Mouse (Mus musculus) cortical plate, adult 2 months (tissue): ENCODE measurements around the gene Defb19. TPM values are rescaled to one million over a fixed set of nuclear protein-coding genes. Genes with fewer than 3 reads are reported as not detected.
A peak's percentile ranks its signal among the peaks of the same experiment; 100 is the strongest.

Experiments
- H3K27ac ChIP-seq: fragments of 200-500 bp; 2 replicates; pipeline ENCODE4 v1.5.1; 2012; ENCODE audit warnings: low read length, control low read depth, inconsistent platforms; ENCODE audit not compliant: insufficient read depth
- H3K4me1 ChIP-seq: fragments of 200-500 bp; 2 replicates; pipeline ENCODE4 v1.6.1; 2011; ENCODE audit warnings: low read length; ENCODE audit not compliant: control insufficient read depth, insufficient read depth
- H3K4me3 ChIP-seq: fragments of 200-500 bp; 2 replicates; pipeline ENCODE4 v1.5.1; 2011; ENCODE audit warnings: mild to moderate bottlenecking, low read length, control low read depth; ENCODE audit not compliant: insufficient read depth
- CTCF ChIP-seq: fragments of 200-500 bp; IDR thresholded peaks from 2 replicates; pipeline ENCODE4 v1.5.1; 2011; ENCODE audit warnings: mild to moderate bottlenecking, control low read depth, low read length; ENCODE audit not compliant: insufficient read depth; ENCODE audit errors: extremely low read depth
- POLR2A ChIP-seq: fragments of 200-500 bp; IDR thresholded peaks from 2 replicates; pipeline ENCODE4 v1.6.1; 2011; ENCODE audit warnings: mild to moderate bottlenecking, low read length, control low read depth; ENCODE audit not compliant: insufficient read depth; ENCODE audit errors: extremely low read depth
- polyA plus RNA-seq: library from polyadenylated mRNA; depleted of rRNA; stranded (reverse); fragments of >200 nt; gene quantifications from 2 replicates; pipeline ENCODE4 v1.2.3, GENCODE M21; 2012; rRNA removed

Gene Defb19
- polyA plus RNA-seq, 1 experiment: not detected

DNA sequence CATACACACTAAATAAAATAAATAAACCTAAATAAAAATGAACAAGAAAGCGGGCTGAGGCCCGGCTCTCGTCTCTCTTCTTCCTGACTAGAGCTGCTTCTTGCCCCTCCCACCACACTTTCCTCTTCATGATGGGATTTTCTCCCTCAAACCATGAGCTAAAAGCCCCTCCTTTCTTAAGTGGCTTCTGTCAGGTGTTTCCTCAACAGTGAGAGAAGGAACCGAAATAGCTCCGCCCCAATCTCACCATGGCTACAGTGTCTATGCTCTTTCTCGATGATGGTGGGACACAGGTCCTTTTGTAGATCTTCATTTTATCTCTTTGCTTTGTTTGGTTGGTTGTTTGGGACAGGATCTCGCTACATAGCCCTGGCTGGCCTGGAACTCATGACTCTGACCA lies 23.5 kb downstream of the Defb19 start:
- Histone ChIP-seq H3K27ac (no peak overlapping the region), H3K4me1 (no peaks in the 10 kb centered on the region), H3K4me3 (no peak overlapping the region)
- TF ChIP-seq CTCF: no peak
- TF ChIP-seq POLR2A: no peak

DNA sequence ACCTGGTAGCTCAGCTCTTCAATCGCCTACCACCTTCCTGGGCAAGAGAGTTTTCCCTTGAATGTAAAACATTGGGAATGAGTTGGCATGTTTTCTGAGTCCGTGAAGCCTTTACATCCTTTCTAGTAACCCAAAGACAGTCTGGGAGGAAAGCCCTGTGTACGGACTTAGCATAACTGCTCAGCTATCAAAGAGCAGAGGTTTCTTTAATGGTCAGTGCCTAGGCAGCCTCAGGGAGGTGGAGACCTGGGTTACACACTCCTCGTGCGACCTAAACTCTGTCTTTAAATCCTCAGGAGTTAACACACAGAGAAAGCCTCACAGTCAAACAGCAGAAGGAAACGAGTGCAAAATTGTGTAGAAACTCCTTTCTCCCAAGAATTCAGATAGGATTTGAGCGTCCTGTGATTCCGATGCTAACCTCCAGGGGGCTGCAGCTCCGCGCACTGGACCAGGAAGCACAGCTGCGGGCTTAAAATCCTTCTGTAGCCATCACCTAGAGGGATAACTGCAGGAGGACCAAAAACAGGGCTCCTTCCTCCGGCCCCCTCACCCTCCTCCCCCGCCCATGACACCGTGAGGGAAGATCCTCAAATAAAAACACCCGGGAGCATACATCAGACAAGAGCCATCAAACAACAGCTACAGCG lies 26.2 kb downstream of the Defb19 start:
- TF ChIP-seq POLR2A (no peak), CTCF (peak; percentile 75)
- Histone ChIP-seq H3K27ac (no peak overlapping the region), H3K4me3 (no peak overlapping the region), H3K4me1 (no peaks in the 10 kb centered on the region)

DNA sequence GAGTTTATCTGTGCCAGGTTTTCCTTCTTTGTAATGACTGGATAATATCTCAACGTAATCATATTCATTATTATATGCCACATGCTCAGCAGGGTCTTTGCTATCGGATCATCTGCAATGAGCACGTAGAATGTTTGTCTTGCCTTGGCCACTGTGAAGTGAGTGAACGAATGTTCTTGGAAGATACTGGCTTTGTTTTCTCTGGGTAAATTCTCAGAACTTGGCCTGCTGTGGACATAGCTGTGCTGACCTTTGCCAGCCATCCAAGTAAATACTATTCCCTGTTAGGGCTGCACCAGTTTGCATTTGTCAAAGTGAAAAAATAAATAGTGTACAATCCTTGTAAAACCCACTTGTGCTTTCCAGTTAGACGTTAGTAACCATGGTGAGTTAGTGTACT lies 32.0 kb downstream of the Defb19 start:
- TF ChIP-seq POLR2A: no peak
- no peak for TF ChIP-seq CTCF
- H3K4me3 ChIP-seq: no peak overlapping the region
- no peaks in the 10 kb centered on the region for H3K4me1 ChIP-seq
- H3K27ac ChIP-seq: no peak overlapping the region

DNA sequence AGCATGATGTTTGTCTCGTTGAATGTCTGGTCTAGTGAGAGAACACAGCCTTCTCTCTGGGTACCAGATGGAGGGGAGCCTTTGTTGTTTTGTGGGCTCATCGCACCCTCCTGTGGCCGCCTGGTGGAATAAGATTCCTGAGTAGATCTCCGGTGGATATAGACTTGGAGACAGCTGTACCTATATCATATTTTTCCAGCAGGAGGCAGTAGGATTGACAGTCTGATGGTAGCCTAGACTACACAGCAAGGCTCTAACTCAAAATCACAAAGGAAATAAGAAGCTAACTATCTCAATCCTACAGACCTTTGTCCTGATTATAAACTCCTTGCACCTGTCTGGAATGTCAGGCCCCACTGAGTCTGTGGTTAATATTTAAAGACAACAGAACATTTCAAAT lies 35.4 kb downstream of the Defb19 start:
- H3K27ac ChIP-seq: no peak overlapping the region
- H3K4me1 ChIP-seq: no peaks in the 10 kb centered on the region
- TF ChIP-seq POLR2A (no peak), CTCF (peak; percentile 65)
- no peak overlapping the region for H3K4me3 ChIP-seq

DNA sequence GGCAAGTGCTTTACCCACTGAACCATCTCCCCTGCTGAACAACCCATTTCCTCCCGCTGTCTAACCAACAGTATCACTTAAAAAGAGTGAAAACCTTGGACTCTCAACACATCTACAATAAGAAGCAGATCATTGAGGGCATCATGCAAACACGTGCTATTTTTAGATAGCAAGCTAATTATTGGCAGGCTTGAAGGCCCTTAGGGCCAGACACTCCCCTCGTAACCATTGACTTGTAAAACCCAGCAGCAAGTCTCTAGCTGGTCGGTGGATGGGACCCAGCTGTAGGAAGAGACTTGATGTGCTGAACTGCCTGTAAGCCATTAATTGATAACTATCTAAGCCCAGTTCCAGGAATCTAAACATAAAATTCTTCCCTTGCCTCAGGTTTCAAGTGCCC lies 36.6 kb downstream of the Defb19 start:
- H3K27ac ChIP-seq: no peak overlapping the region
- H3K4me1 ChIP-seq: no peaks in the 10 kb centered on the region
- TF ChIP-seq POLR2A (no peak), CTCF (no peak)
- no peak overlapping the region for H3K4me3 ChIP-seq

DNA sequence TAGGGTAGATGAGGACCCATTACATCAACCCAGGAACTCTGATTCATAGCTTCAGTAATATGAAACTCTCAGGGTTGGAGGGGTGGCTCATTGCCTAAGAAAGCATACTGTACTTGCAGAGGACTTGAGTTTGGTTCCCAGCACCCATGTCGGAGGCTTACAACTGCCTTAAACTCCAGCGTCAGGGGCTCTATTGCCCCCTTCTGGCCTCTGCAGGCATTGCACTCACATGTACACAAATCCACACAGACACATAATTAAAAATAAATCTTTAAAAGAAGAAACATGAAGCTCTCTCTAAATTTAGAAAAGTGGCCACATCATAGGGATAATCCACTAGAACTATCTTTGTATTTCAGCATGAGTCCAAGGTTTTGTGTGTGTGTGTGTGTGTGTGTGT lies 37.2 kb downstream of the Defb19 start:
- H3K27ac ChIP-seq: no peak overlapping the region
- no peak overlapping the region for H3K4me3 ChIP-seq
- no peak for TF ChIP-seq CTCF
- no peak for TF ChIP-seq POLR2A
- no peaks in the 10 kb centered on the region for H3K4me1 ChIP-seq

DNA sequence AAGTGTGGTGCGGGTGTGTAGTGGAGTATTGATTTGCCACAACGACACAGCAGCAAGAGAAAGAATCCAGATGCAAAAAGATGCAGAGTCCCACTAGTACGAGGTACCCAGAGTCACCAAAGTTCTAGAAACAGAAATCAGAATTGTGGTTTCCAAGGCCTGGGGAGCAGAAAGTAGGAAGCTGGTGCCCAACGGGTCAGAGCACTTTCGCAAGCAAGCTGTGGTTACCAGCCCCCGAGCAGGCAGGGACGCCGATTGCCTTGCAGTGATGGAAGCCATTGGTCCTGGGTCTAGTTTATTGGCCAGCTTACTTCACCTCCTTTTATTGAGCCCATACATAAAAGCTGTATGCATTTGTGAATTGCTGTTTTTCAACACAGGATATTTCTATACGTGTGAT lies 38.1 kb downstream of the Defb19 start:
- Histone ChIP-seq H3K4me1 (no peaks in the 10 kb centered on the region), H3K4me3 (no peak overlapping the region), H3K27ac (no peak overlapping the region)
- no peak for TF ChIP-seq POLR2A
- TF ChIP-seq CTCF: no peak

DNA sequence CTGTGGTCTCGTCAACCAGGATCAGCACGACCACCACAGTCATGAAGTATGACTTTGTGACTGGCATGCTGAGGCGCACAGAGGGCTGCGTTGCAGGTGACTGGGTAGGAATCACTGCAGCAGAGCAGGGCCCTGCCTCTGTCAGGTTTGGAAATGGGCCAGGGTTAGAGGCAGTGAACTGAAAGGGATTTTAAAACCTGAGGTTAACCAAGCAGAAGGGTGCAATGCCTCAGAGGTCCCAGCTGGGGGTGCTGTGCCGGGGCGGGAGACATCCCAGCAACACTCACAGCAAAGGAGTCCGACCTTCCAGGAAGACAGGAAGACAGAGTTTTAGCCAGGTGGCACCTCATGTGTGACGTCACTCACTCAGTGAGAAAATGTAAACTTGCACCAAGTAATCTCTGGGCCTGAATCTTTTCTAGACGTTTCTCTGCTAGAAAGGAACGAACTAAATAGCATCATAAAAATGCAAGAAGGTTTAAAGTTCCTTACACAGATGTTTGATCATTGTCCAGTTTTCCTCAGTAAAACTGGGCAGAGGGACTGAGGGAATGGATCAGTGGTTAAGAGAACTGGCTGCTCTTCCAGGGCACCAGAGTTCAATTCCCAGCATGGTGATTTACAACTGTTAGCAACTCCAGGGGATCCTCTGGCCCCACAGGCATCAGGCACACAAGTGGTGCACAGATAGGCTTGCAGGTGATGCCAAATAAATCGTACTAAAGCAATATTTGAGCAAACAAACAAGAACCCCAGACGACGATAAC lies 40.0 kb downstream of the Defb19 start, which contains the start of gene Defb29:
Gene Defb29, minus strand, starts transcription at position 155 of the 767 bp plus-strand sequence.
- Histone ChIP-seq H3K4me3 (no peak within 1 kb of the TSS), H3K4me1 (no peaks in the 10 kb centered on the region), H3K27ac (no peak within 1 kb of the TSS)
- TF ChIP-seq POLR2A (no peak), CTCF (no peak)

Other genes with a start within 250 kb of the Defb19 start
- gene Rbck1, start 247.7 kb downstream of the Defb19 start, polyA plus RNA-seq: 197 and 210 TPM in 2 replicates
- 0.40 and 0.61 TPM in 2 replicates for gene Trib3, start 236.3 kb downstream of the Defb19 start, polyA plus RNA-seq
- 72.3 and 81.3 TPM in 2 replicates for gene Nrsn2, start 203.7 kb downstream of the Defb19 start, polyA plus RNA-seq
- gene Sox12, start 182.2 kb downstream of the Defb19 start, polyA plus RNA-seq: 17.0 and 18.6 TPM in 2 replicates
- gene Zcchc3, start 165.3 kb downstream of the Defb19 start, polyA plus RNA-seq: 6.5 and 7.1 TPM in 2 replicates
- 2.8 and 3.7 TPM in 2 replicates for gene 6820408C15Rik, start 164.7 kb downstream of the Defb19 start, polyA plus RNA-seq
- gene Defb23, start 115.7 kb downstream of the Defb19 start, polyA plus RNA-seq: not detected in 2 replicates
- gene Defb20, start 103.2 kb downstream of the Defb19 start, polyA plus RNA-seq: 0.56 TPM in 1 of 2 replicates, not detected in the other
- not detected in 2 replicates for gene Defb22, start 90.2 kb downstream of the Defb19 start, polyA plus RNA-seq
- not detected in 2 replicates for gene Defb26, start 68.6 kb downstream of the Defb19 start, polyA plus RNA-seq
- gene Defb28, start 62.1 kb downstream of the Defb19 start, polyA plus RNA-seq: not detected in 2 replicates
- gene Defb29, start 40.2 kb downstream of the Defb19 start, polyA plus RNA-seq: not detected in 2 replicates
- not detected in 2 replicates for gene Gm17416, start 11.0 kb downstream of the Defb19 start, polyA plus RNA-seq
- not detected in 2 replicates for gene Defb21, start 7.6 kb downstream of the Defb19 start, polyA plus RNA-seq
- gene Defb45, start 19.1 kb upstream of the Defb19 start, polyA plus RNA-seq: not detected in 2 replicates
- not detected in 2 replicates for gene Defb36, start 24.0 kb upstream of the Defb19 start, polyA plus RNA-seq
- gene Defb25, start 42.7 kb upstream of the Defb19 start, polyA plus RNA-seq: not detected in 2 replicates
- 0.78 and 0.90 TPM in 2 replicates for gene Rem1, start 46.6 kb upstream of the Defb19 start, polyA plus RNA-seq
- gene H13, start 89.1 kb upstream of the Defb19 start, polyA plus RNA-seq: 65.9 and 68.4 TPM in 2 replicates
- gene Mcts2, start 106.7 kb upstream of the Defb19 start, polyA plus RNA-seq: 20.0 and 21.5 TPM in 2 replicates
- 74.2 and 81.0 TPM in 2 replicates for gene Id1, start 155.9 kb upstream of the Defb19 start, polyA plus RNA-seq
- gene Cox4i2, start 173.9 kb upstream of the Defb19 start, polyA plus RNA-seq: 6.3 and 6.9 TPM in 2 replicates